Mouse (Mus musculus) kidney, adult 2 months (tissue): ENCODE measurements around the gene BC048403.

Source experiments
- CTCF ChIP-seq: fragments of 200-500 bp; conservative IDR thresholded peaks from 2 replicates; pipeline ENCODE4 v1.5.1; 2011; ENCODE audit warnings: low read depth, mild to moderate bottlenecking, control low read depth, low read length, moderate library complexity, mixed read lengths; ENCODE audit not compliant: insufficient read depth, insufficient read length
- POLR2A ChIP-seq: fragments of 200-500 bp; IDR thresholded peaks from one replicate; pipeline ENCODE4 v1.6.1; 2011; ENCODE audit warnings: low read depth, low read length, control low read depth

- 0 out of 2 replicates have a peak, but pooled peaks have one; percentile 18 for TF ChIP-seq CTCF
- TF ChIP-seq POLR2A, result no peak
These were observed 19.4 kb downstream of the BC048403 start for GRCm38 (mm10) chr10:121759095-121759494.
